Mouse (Mus musculus) MN1 (cell line): ENCODE data around the gene Celsr1.

Source experiments
- DNase-seq: peaks from one replicate; pipeline ENCODE4 v3.0.0-alpha.2; 2016; ENCODE audit warnings: low spot score

The Celsr1 gene

GRCm38 (mm10) chr15:85993931-85994583, 39.5 kb downstream of the Celsr1 start:
- no peak for DNase-seq

- DNase-seq = no peak
Observed at GRCm38 (mm10) chr15:85993386-85993785, 40.2 kb downstream of the Celsr1 start.

GRCm38 (mm10) chr15:85992125-85992495, 41.5 kb downstream of the Celsr1 start:
- DNase-seq = peak; percentile 55

GRCm38 (mm10) chr15:85991453-85992124, 42.0 kb downstream of the Celsr1 start:
- DNase-seq = no peak

DNA sequence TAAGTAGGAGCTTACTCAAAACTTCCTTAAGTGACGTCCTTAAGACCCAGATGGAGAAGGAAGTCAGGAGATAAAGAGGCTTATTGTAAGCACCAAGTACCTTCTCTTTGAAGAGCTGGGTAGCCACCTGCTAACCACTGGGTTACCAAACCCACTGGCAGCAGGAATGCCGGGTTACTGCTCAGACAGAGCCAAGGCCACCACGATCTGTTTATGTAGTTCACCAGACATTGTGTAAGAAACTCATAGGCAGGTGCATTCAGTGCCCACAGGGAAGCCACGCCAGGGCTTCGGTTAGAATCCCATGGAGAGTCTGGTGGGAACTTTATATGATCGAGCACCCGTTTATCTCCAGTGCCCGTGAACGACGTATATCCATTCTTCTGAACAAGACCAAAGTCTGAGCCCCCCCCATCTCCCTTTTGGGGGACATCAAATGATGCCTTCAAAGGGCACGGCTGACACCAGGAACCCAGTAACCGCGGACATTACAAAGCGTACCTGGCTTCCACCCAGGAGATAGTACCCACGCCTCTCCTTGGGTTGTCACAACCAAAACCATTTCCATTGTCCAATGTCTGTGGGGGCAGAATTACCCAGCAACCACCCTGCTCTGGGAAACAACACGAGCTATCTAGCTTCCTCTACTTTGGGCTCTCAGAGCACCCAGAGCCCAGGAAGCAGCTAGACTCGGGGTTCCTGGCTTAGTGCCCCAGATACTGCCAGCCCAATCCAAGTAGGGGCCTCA, 42.7 kb downstream of the Celsr1 start:
- no peak for DNase-seq

DNA sequence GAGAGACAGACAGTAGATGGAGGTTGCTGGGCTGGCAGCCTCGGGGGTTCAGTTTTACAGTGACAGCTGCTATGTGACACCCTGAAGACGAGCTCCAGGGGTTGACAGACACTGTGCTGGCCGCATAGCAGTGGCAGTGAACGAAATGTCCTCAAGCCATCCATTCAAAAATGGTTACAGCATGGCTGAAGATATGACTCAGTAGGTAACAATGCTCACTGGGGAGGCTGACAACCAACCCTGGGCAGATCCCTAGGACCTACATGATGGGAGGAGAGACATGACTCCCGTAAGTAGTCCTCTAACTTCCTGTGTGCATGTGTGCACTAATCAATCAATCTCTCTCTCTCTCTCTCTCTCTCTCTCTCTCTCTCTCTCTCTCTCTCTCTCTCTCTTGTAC, 45.7 kb downstream of the Celsr1 start:
- DNase-seq = no peak

GRCm38 (mm10) chr15:85986170-85986569, 47.4 kb downstream of the Celsr1 start:
- no peak for DNase-seq

GRCm38 (mm10) chr15:85985601-85986000, 48.0 kb downstream of the Celsr1 start:
- no peak for DNase-seq

DNA sequence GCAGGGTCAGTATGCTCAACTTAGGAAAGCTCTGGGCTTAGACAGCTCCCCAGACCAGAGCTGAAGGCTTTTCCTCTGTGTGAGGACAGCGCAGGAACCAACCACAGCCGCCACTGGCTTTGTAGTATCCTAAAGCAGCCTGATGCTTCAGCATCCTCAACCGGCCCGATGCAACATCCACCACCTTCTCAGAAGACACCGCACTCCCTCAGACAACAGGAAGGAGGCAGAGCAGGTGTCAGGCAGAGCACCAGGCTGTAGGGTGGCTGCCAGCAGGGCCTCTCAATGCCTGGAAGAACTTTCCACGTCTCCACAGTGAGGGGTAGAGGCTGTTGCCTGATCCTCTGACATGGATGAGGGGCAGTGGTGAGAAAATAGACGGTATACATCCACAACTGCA, 50.4 kb downstream of the Celsr1 start:
- no peak for DNase-seq

GRCm38 (mm10) chr15:85982416-85982775, 51.2 kb downstream of the Celsr1 start:
- DNase-seq = no peak

- no peak for DNase-seq
Observed at GRCm38 (mm10) chr15:85981768-85982415, 51.7 kb downstream of the Celsr1 start.

DNA sequence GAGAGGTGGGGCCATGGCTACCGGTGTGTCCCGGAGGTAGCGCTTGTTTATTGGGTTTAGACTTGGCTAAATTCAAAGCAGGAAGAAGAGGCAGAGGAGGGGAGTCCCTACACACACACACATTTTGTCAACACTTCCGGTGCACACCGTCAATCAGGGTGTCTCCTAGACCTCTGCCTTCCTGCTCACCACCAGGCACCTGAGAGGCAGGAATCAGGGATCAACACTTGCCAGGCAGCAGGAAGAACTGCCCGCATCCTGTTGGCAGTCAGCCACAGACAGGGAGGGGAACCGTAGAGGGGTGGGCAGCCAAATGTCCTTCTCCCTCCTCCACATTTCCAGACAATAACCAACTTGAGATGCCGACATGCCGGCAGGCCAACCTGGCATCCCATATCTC, 56.5 kb downstream of the Celsr1 start:
- no peak for DNase-seq

DNA sequence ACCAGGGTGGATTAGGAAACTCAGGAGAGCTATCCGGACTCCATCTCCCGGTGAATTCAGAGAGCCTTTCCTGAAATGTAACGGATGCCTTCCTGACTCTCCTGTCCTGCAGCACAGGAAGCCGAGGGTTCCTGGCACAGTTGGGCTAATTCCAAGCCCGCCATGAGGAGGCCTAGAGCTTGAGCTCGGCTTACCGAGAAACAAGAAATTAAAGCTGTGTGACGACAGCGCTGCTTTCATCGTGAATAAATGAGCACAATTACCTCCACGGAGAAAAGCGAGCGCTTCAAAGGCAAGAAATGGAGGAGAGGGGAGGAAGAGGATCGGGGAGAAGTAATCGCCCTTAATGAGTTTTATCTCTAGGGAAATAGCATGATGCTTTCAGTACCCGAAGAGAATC, 57.8 kb downstream of the Celsr1 start:
- peak; percentile 60 for DNase-seq

GRCm38 (mm10) chr15:85971596-85971995, 62.0 kb downstream of the Celsr1 start:
- no peak for DNase-seq

GRCm38 (mm10) chr15:85970441-85970840, 63.1 kb downstream of the Celsr1 start:
- DNase-seq = peak; percentile 32

DNA sequence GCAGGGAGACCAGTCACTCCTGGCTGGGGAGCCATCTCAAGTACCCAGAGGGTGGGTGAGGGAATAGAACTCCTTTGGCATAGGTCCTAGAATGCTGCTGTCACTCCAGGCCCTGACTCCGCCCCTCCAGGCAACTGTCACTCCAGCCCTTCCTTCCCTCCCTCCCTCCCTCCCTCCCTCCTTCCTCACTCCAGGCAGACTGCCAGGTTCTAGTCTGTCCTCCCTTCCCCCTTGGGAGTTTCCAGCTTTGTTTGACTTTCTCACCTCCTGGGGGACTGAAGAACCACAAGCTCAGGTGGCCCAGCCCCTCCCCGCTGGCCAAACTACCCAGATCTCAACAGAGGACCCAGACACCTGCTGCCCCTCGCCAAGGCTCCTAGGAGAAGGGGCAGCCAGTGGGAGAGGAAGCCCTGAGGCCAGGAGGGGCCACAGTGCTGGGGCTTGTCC, 63.8 kb downstream of the Celsr1 start:
- DNase-seq = peak; percentile 85

DNA sequence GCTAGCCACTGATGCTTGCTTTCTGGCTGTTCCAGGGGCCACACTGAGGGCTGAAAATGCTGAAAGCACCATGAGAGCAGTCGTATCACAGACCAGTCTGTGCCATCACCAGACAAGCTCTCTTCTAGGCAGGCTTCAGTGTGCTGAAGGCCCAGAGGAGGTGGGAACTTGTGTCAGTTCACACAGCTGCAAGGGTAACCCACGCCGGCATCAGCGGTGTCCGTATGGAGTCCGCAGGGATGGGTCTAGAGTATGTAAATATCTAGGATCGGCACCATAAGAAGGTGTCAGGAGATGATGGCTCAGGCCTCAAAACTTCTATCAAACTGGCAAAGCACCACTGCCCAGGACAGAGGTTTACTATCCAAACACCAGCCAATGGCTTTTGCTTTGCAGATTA, 64.3 kb downstream of the Celsr1 start:
- DNase-seq = no peak

DNA sequence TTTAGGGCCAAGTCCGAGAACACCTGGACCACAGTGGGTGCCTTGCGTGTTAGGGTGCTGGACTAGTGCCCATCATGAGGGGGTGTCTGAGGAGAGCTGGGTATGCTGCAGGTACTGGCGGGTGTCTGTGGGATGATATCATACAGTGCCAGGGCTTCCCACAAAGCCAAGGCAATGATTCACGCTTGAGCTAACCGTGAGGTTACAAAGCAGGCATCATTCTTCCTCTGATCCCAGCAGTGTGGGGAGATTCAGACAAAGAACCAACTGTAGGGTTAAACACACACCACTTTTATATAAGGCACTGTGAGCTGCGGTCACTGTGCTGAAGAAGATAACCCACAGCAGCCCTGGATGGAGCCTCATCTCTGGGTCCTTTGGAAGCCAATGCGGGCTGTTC, 67.5 kb downstream of the Celsr1 start:
- no peak for DNase-seq

DNA sequence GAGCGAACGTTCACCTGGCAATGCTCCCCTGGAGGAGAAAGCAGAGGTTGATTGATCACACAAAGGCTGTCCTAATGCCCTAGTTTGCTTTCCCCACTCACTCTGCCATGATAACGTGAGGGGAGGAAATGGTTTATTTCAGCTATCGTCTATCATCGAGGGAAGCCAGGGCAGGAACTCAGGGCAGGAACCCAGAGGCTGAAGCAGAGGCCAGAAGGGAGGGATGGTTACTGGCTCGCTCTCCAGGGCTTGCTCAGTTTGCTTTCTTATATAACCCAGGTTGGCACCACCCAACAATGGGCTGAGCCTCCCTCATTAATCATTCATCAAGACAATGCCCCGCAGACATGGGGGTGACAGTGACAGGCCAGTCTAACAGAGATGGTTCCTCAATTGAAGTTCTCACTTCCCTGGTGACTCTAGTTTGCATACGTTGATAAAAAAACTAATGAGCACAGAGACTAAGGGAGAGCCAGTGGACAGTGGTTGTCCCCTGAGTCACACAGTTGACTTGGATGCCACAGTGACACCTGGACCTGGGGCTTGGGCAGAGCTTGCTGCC, 70.2 kb downstream of the Celsr1 start:
- no peak for DNase-seq

- no peak for DNase-seq
Observed at GRCm38 (mm10) chr15:85962691-85963090, 70.9 kb downstream of the Celsr1 start.

GRCm38 (mm10) chr15:85961651-85962050, 71.9 kb downstream of the Celsr1 start:
- DNase-seq = no peak

- no peak for DNase-seq
Observed at GRCm38 (mm10) chr15:85961131-85961530, 72.4 kb downstream of the Celsr1 start.
